Comparison of ENCODE assay signal across 16 mouse cellular contexts in genomic region chr8:122074977-122075376, GRCm38 (mm10).
DNase-seq lines count a peak whose midpoint lies in the region; ATAC-seq and TF ChIP-seq lines count a peak whose summit lies in the region.
"Had no signal": no experiment of that assay in that cellular context is flagged by ENCODE, and none has a peak within 500 bp of the region (broad histone marks: within the 10 kb centered on the region; RNA-seq: fewer than 3 reads in every experiment).

No protein-coding gene starts in this region.

- no peak for TF ChIP-seq POLR2A in liver, adult 2 months (IDR thresholded peaks at IDR 0.05; ENCODE audit: extremely low read depth, insufficient read depth, low read length)
- no peak for TF ChIP-seq POLR2A in cortical plate, adult 2 months (IDR thresholded peaks at IDR 0.05; ENCODE audit: extremely low read depth, insufficient read depth, low read length)

- TF ChIP-seq CTCF in liver, adult 2 months (IDR thresholded peaks at IDR 0.05; ENCODE audit: low read depth, low read length) = peak; percentile 6; the same call in 1 of the 2 replicates
- 0 out of 2 replicates have a peak, but pooled peaks have one; percentile 26 for TF ChIP-seq CTCF in cortical plate, adult 2 months (IDR thresholded peaks at IDR 0.05; ENCODE audit: extremely low read depth, insufficient read depth, low read length)

- no peak overlapping the region for H3K4me2 ChIP-seq in heart, embryonic 12.5 days
- H3K4me2 ChIP-seq in liver, embryonic 12.5 days = no peak overlapping the region
- H3K4me2 ChIP-seq: embryonic facial prominence, embryonic 12.5 days; hindbrain, embryonic 12.5 days; liver, embryonic 15.5 days; midbrain, embryonic 13.5 days had no signal

- peaks cover 32% of the 10 kb centered on the region for H3K27me3 ChIP-seq in heart, embryonic 10.5 days (ENCODE audit: insufficient read depth, poor library complexity, severe bottlenecking)
- H3K27me3 ChIP-seq in heart, embryonic 12.5 days (replicated peaks) = peaks cover 19% of the 10 kb centered on the region
- no peaks in the 10 kb centered on the region for H3K27me3 ChIP-seq in liver, adult 2 months (ENCODE audit: control insufficient read depth, insufficient read depth, low read length)
- peaks cover 36% of the 10 kb centered on the region for H3K27me3 ChIP-seq in liver, embryonic 12.5 days (replicated peaks)

- no peak overlapping the region for H3K9ac ChIP-seq in heart, embryonic 12.5 days
- H3K9ac ChIP-seq in liver, adult 2 months (ENCODE audit: low read depth, low read length) = no peak overlapping the region
- H3K9ac ChIP-seq in liver, embryonic 12.5 days = no peak overlapping the region
- H3K9ac ChIP-seq: embryonic facial prominence, embryonic 12.5 days; hindbrain, embryonic 12.5 days; liver, embryonic 15.5 days; midbrain, embryonic 13.5 days had no signal

- WGBS in heart, embryonic 10.5 days = 69% methylated on average over 4 of the region's 4 CpGs
- 61% methylated on average over 4 of the region's 4 CpGs for WGBS in heart, embryonic 12.5 days
- WGBS in liver, adult 2 months = 65% methylated on average over 4 of the region's 4 CpGs
- WGBS in liver, embryonic 12.5 days (ENCODE audit: insufficient replicate concordance) = 60% methylated on average over 4 of the region's 4 CpGs

- no peak for ATAC-seq in heart, embryonic 12.5 days (ENCODE audit: insufficient number of reproducible peaks, low FRiP score)
- no peak for ATAC-seq in liver, embryonic 12.5 days
- ATAC-seq: midbrain, embryonic 13.5 days had no signal

- no peaks in the 10 kb centered on the region for H3K36me3 ChIP-seq in heart, embryonic 10.5 days
- H3K36me3 ChIP-seq in heart, embryonic 12.5 days = no peaks in the 10 kb centered on the region
- H3K36me3 ChIP-seq in liver, adult 2 months (ENCODE audit: control insufficient read depth, insufficient read depth, low read length) = no peaks in the 10 kb centered on the region
- H3K36me3 ChIP-seq in liver, embryonic 12.5 days = no peaks in the 10 kb centered on the region
- H3K36me3 ChIP-seq: embryonic facial prominence, embryonic 12.5 days; hindbrain, embryonic 12.5 days; liver, embryonic 15.5 days; midbrain, embryonic 13.5 days had no signal

- DNase-seq in heart, embryonic 10.5 days (ENCODE audit: low spot score) = no peak
- no peak for DNase-seq in liver, adult 2 months (ENCODE audit: extremely low read depth, low read depth, low spot score)
- DNase-seq in NIH3T3 (ENCODE audit: low read depth) = peak; percentile 22
- DNase-seq in cerebellum, adult 11-12 months = no peak
- DNase-seq: gastrocnemius, adult 2 months; kidney, adult 8-10 months; kidney, postnatal 4 days; layer of hippocampus, postnatal 36 days; left cerebral cortex, postnatal 4 days had no signal

- H3K9me3 ChIP-seq in heart, embryonic 10.5 days = no peaks in the 10 kb centered on the region
- no peaks in the 10 kb centered on the region for H3K9me3 ChIP-seq in heart, embryonic 12.5 days (replicated peaks)
- H3K9me3 ChIP-seq in liver, embryonic 12.5 days (replicated peaks) = no peaks in the 10 kb centered on the region
- H3K9me3 ChIP-seq: embryonic facial prominence, embryonic 12.5 days; hindbrain, embryonic 12.5 days; liver, embryonic 15.5 days; midbrain, embryonic 13.5 days had no signal

- peaks cover 68% of the 10 kb centered on the region for H3K4me1 ChIP-seq in heart, embryonic 10.5 days
- H3K4me1 ChIP-seq in heart, embryonic 12.5 days (replicated peaks) = peaks cover 25% of the 10 kb centered on the region
- no peaks in the 10 kb centered on the region for H3K4me1 ChIP-seq in liver, adult 2 months (ENCODE audit: control insufficient read depth, insufficient read depth, low read length)
- no peaks in the 10 kb centered on the region for H3K4me1 ChIP-seq in liver, embryonic 12.5 days
- no peaks in the 10 kb centered on the region for H3K4me1 ChIP-seq in cortical plate, adult 2 months (ENCODE audit: control insufficient read depth, insufficient read depth, low read length)
- H3K4me1 ChIP-seq: embryonic facial prominence, embryonic 12.5 days; liver, embryonic 15.5 days had no signal

- H3K27ac ChIP-seq in heart, embryonic 10.5 days = 0 out of 2 replicates have a peak overlapping the region, but pooled peaks have one; percentile 25
- no peak overlapping the region for H3K27ac ChIP-seq in heart, embryonic 12.5 days (ENCODE audit: poor library complexity, severe bottlenecking)
- no peak overlapping the region for H3K27ac ChIP-seq in liver, adult 2 months (replicated peaks; ENCODE audit: insufficient read depth, low read depth, low read length)
- no peak overlapping the region for H3K27ac ChIP-seq in liver, embryonic 12.5 days
- no peak overlapping the region for H3K27ac ChIP-seq in cortical plate, adult 2 months (ENCODE audit: insufficient read depth, low read length)
- H3K27ac ChIP-seq: embryonic facial prominence, embryonic 12.5 days; gastrocnemius, adult 2 months; hindbrain, embryonic 12.5 days; liver, embryonic 15.5 days; midbrain, embryonic 13.5 days had no signal

- no peaks in the 10 kb centered on the region for H3K79me2 ChIP-seq in liver, adult 2 months (ENCODE audit: control insufficient read depth, insufficient read depth, low read length)

- no peak overlapping the region for H3K4me3 ChIP-seq in heart, embryonic 10.5 days
- no peak overlapping the region for H3K4me3 ChIP-seq in heart, embryonic 12.5 days
- H3K4me3 ChIP-seq in liver, adult 2 months (ENCODE audit: insufficient read depth, low read depth, low read length) = no peak overlapping the region
- no peak overlapping the region for H3K4me3 ChIP-seq in liver, embryonic 12.5 days
- no peak overlapping the region for H3K4me3 ChIP-seq in cortical plate, adult 2 months (ENCODE audit: insufficient read depth, low read length)
- H3K4me3 ChIP-seq: embryonic facial prominence, embryonic 12.5 days; gastrocnemius, adult 2 months; hindbrain, embryonic 12.5 days; liver, embryonic 15.5 days; midbrain, embryonic 13.5 days had no signal
